Mouse (Mus musculus) megakaryocyte, embryonic 14.5 days (primary cell): ENCODE measurements around the gene Utrn.

Experiments used
- FLI1 ChIP-seq: IDR thresholded peaks from 2 replicates; pipeline ENCODE4 v1.6.1; 2012; ENCODE audit warnings: low read length, inconsistent platforms, mixed read lengths
- GATA1 ChIP-seq: IDR thresholded peaks from 3 replicates; pipeline ENCODE4 v1.6.1; 2012; ENCODE audit warnings: mixed read lengths, low read length, inconsistent platforms, borderline replicate concordance

- TF ChIP-seq FLI1: no peak
- TF ChIP-seq GATA1: no peak
Measured at GRCm38 (mm10) chr10:12850781-12851471, 18.2 kb downstream of the Utrn start.
